Comparison of ENCODE assay signal across 11 mouse cellular contexts in the genomic region with DNA sequence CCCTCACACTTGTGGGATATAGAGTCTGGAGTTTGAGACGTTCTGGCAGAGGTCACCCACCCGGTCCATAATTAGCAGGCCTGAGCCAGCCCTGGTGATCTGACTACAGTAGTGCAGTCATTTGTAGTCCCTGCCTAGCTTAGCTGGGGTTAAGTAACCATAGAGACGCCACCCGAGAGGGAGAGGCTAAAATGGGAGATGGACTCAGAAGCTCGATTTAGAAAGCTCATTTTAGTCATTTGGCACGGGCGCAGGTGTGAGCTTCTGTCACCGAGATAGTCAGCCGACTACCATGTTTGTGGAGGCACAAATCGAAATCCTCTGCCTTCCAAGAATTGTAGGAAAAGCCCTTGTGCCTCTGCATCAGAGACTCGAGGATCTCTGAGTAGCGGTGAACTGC. TPM values are rescaled to one million over a fixed set of nuclear protein-coding genes. Genes with fewer than 3 reads are reported as not detected.
DNase-seq lines count a peak whose midpoint lies in the region; ATAC-seq and TF ChIP-seq lines count a peak whose summit lies in the region.
"Had no signal": no experiment of that assay in that cellular context is flagged by ENCODE, and none has a peak within 500 bp of the region (broad histone marks: within the 10 kb centered on the region; RNA-seq: fewer than 3 reads in every experiment).

No protein-coding gene starts in this region.

- TF ChIP-seq POLR2A in heart, adult 2 months (IDR thresholded peaks at IDR 0.05; ENCODE audit: insufficient read depth, low read depth, low read length): no peak

- H3K9ac ChIP-seq in heart, adult 2 months (ENCODE audit: low read depth, low read length): no peak overlapping the region
- no peak overlapping the region for H3K9ac ChIP-seq in heart, embryonic 12.5 days
- no peak overlapping the region for H3K9ac ChIP-seq in forebrain, embryonic 14.5 days (ENCODE audit: low read length)
- H3K9ac ChIP-seq: embryonic facial prominence, embryonic 13.5 days had no signal

- TF ChIP-seq CTCF in heart, adult 2 months (IDR thresholded peaks at IDR 0.05): no peak

- WGBS in heart, adult 2 months: 55% methylated on average over 12 of the region's 12 CpGs
- 69% methylated on average over 12 of the region's 12 CpGs for WGBS in heart, embryonic 12.5 days
- WGBS in forebrain, embryonic 14.5 days: 78% methylated on average over 12 of the region's 12 CpGs

- H3K27ac ChIP-seq in heart, adult 2 months: peak overlapping the region; percentile 53
- no peak overlapping the region for H3K27ac ChIP-seq in heart, embryonic 12.5 days (ENCODE audit: poor library complexity, severe bottlenecking)
- H3K27ac ChIP-seq in forebrain, embryonic 14.5 days (ENCODE audit: low read depth, low read length): no peak overlapping the region
- H3K27ac ChIP-seq: embryonic facial prominence, embryonic 13.5 days; hindbrain, embryonic 10.5 days had no signal

- H3K4me1 ChIP-seq in heart, adult 2 months (ENCODE audit: control insufficient read depth, insufficient read depth, low read length): no peaks in the 10 kb centered on the region
- H3K4me1 ChIP-seq in heart, embryonic 12.5 days (replicated peaks): peaks cover 14% of the 10 kb centered on the region
- H3K4me1 ChIP-seq in forebrain, embryonic 14.5 days (ENCODE audit: control insufficient read depth, insufficient read depth, low read length): no peaks in the 10 kb centered on the region

- DNase-seq in heart, adult 2 months: peak in 1 of 2 experiments; percentile 61
- DNase-seq in frontal cortex, postnatal 25 days (ENCODE audit: low spot score in 2 of 2): peak; percentile 45 to 54
- peak; percentile 82 for DNase-seq in layer of hippocampus, adult 9-11 months
- DNase-seq in right cerebral cortex, postnatal 4 days: peak; percentile 79
- DNase-seq in adrenal gland, adult (ENCODE audit: inconsistent age in 2 of 2, low spot score in 1 of 2): no peak
- DNase-seq in forebrain, embryonic 14.5 days (ENCODE audit: low spot score): no peak

- 0 out of 2 replicates have a peak, but pooled peaks have one; percentile 16 for TF ChIP-seq EP300 in heart, adult 2 months (IDR thresholded peaks at IDR 0.05; ENCODE audit: insufficient read depth, low read depth, low read length)

- no peak for ATAC-seq in heart, embryonic 12.5 days (ENCODE audit: insufficient number of reproducible peaks, low FRiP score)
- no peak for ATAC-seq in forebrain, embryonic 14.5 days
- ATAC-seq in granulocyte monocyte progenitor cell, adult 5-6 weeks (replicated peaks; ENCODE audit: poor library complexity, severe bottlenecking): no peak

- no peaks in the 10 kb centered on the region for H3K27me3 ChIP-seq in heart, adult 2 months (ENCODE audit: control insufficient read depth, insufficient read depth, low read length)
- H3K27me3 ChIP-seq in heart, embryonic 12.5 days (replicated peaks): 0 out of 2 replicates have a peak, but pooled peaks cover 6% of the 10 kb centered on the region
- no peaks in the 10 kb centered on the region for H3K27me3 ChIP-seq in forebrain, embryonic 14.5 days (replicated peaks; ENCODE audit: control insufficient read depth, insufficient read depth, low read length)
- H3K27me3 ChIP-seq: embryonic facial prominence, embryonic 13.5 days had no signal

- no peaks in the 10 kb centered on the region for H3K9me3 ChIP-seq in heart, embryonic 12.5 days (replicated peaks)
- H3K9me3 ChIP-seq in forebrain, embryonic 14.5 days (replicated peaks; ENCODE audit: control insufficient read depth, low read length): no peaks in the 10 kb centered on the region
- H3K9me3 ChIP-seq: embryonic facial prominence, embryonic 13.5 days; hindbrain, embryonic 10.5 days had no signal

- no peaks in the 10 kb centered on the region for H3K36me3 ChIP-seq in heart, adult 2 months (ENCODE audit: control insufficient read depth, insufficient read depth, low read length)
- H3K36me3 ChIP-seq in heart, embryonic 12.5 days: no peaks in the 10 kb centered on the region
- 0 out of 2 replicates have a peak, but pooled peaks cover 3% of the 10 kb centered on the region for H3K36me3 ChIP-seq in forebrain, embryonic 14.5 days (ENCODE audit: control insufficient read depth, insufficient read depth, low read length)
- H3K36me3 ChIP-seq: embryonic facial prominence, embryonic 13.5 days had no signal

- no peak overlapping the region for H3K4me3 ChIP-seq in heart, adult 2 months
- no peak overlapping the region for H3K4me3 ChIP-seq in heart, embryonic 12.5 days
- no peak overlapping the region for H3K4me3 ChIP-seq in forebrain, embryonic 14.5 days (ENCODE audit: low read depth, low read length)
- H3K4me3 ChIP-seq: embryonic facial prominence, embryonic 13.5 days; hindbrain, embryonic 10.5 days had no signal

- intact Hi-C loops in heart, adult 2 months (cut with DNase I): no loop called here

- no peak overlapping the region for H3K4me2 ChIP-seq in heart, embryonic 12.5 days
- H3K4me2 ChIP-seq in forebrain, embryonic 14.5 days (ENCODE audit: low read length): no peak overlapping the region
- H3K4me2 ChIP-seq: embryonic facial prominence, embryonic 13.5 days had no signal

- no peaks in the 10 kb centered on the region for H3K79me2 ChIP-seq in heart, adult 2 months (replicated peaks; ENCODE audit: control insufficient read depth, insufficient read depth, low read length)

RNA-seq across cellular contexts. Expression of a gene that starts 34.8 kb away (rescaled TPM):
- total RNA-seq in heart, adult 2 months (2021): 1 to 10 TPM; 7.3 to 9.1 TPM
- polyA plus RNA-seq in heart, adult 2 months (2012; rRNA removed): 18.7 and 19.7 TPM in 2 replicates
- polyA plus RNA-seq in heart, embryonic 12.5 days (2016; fragmentation: Nextera tagmentation; extraction: Ambion mirVana): 5.5 TPM in 2 replicates
- polyA plus RNA-seq in forebrain, embryonic 14.5 days (2014; fragmentation: Nextera tagmentation; extraction: Ambion mirVana): 6.9 and 7.9 TPM in 2 replicates
- 6.2 and 8.0 TPM in 2 replicates for total RNA-seq in granulocyte monocyte progenitor cell, adult 5-6 weeks (2014; fragmentation: Nextera tagmentation)
- total RNA-seq in granulocyte monocyte progenitor cell, adult 5-6 weeks (2017): 7.4 and 8.4 TPM in 2 replicates

RNA-seq across cellular contexts. Expression of a gene that starts 44.2 kb away (rescaled TPM):
- 1 to 10 TPM in 1 of 2 experiments, under 1 TPM in 1; 0.81 to 1.2 TPM for total RNA-seq in heart, adult 2 months (2021)
- polyA plus RNA-seq in heart, adult 2 months (2012; rRNA removed): 0.32 and 1.2 TPM in 2 replicates
- 1.6 and 1.8 TPM in 2 replicates for polyA plus RNA-seq in heart, embryonic 12.5 days (2016; fragmentation: Nextera tagmentation; extraction: Ambion mirVana)
- 2.9 and 3.6 TPM in 2 replicates for polyA plus RNA-seq in forebrain, embryonic 14.5 days (2014; fragmentation: Nextera tagmentation; extraction: Ambion mirVana)
- total RNA-seq in granulocyte monocyte progenitor cell, adult 5-6 weeks (2014; fragmentation: Nextera tagmentation): 3.6 TPM in 1 of 2 replicates, not detected in the other
- total RNA-seq in granulocyte monocyte progenitor cell, adult 5-6 weeks (2017): 0.88 and 1.2 TPM in 2 replicates
- total RNA-seq: liver, adult 2 months had no signal
- polyA plus RNA-seq: liver, adult 2 months had no signal

Comparison
In these comparisons a context has a peak if more than half of its experiments do, and no peak if none do; other contexts are left out.
1. DNase-seq: peak in frontal cortex, postnatal 25 days (2 of 2), layer of hippocampus, adult 9-11 months (single experiment) and right cerebral cortex, postnatal 4 days (single experiment); none in adrenal gland, adult (0 of 2) and forebrain, embryonic 14.5 days (single experiment).